Comparison of ENCODE assay signal across 19 mouse cellular contexts in genomic region chr2:109969926-109970532, GRCm38 (mm10). TPM values are rescaled to one million over a fixed set of nuclear protein-coding genes. Genes with fewer than 3 reads are reported as not detected.
A peak's percentile ranks its signal among the peaks of the same experiment; 100 is the strongest.
DNase-seq lines count a peak whose midpoint lies in the region; ATAC-seq and TF ChIP-seq lines count a peak whose summit lies in the region.
"Had no signal": no experiment of that assay in that cellular context is flagged by ENCODE, and none has a peak within 500 bp of the region (broad histone marks: within the 10 kb centered on the region; RNA-seq: fewer than 3 reads in every experiment).

No protein-coding gene starts in this region.

- H3K27me3 ChIP-seq in heart, embryonic 13.5 days (replicated peaks) = no peaks in the 10 kb centered on the region
- H3K27me3 ChIP-seq in kidney, adult 2 months (replicated peaks; ENCODE audit: control insufficient read depth, insufficient read depth, low read length) = no peaks in the 10 kb centered on the region
- no peaks in the 10 kb centered on the region for H3K27me3 ChIP-seq in embryonic facial prominence, embryonic 14.5 days (replicated peaks; ENCODE audit: control insufficient read depth, insufficient read depth, low read length)
- H3K27me3 ChIP-seq: liver, embryonic 12.5 days; lung, embryonic 15.5 days had no signal

- no peak for TF ChIP-seq POLR2A in kidney, adult 2 months (IDR thresholded peaks at IDR 0.05; ENCODE audit: low read depth, low read length)
- TF ChIP-seq POLR2A in olfactory bulb, adult 2 months (IDR thresholded peaks at IDR 0.05; ENCODE audit: insufficient read depth, low read depth, low read length) = no peak

- H3K27ac ChIP-seq in heart, embryonic 13.5 days (replicated peaks) = peak overlapping the region; percentile 56
- H3K27ac ChIP-seq in kidney, adult 2 months (ENCODE audit: insufficient read depth, low read depth, low read length) = peak overlapping the region; percentile 45
- H3K27ac ChIP-seq in embryonic facial prominence, embryonic 14.5 days (replicated peaks; ENCODE audit: low read depth, low read length) = peak overlapping the region; percentile 18; the same call in 1 of the 2 replicates
- peak overlapping the region; percentile 85 for H3K27ac ChIP-seq in olfactory bulb, adult 2 months (ENCODE audit: insufficient read depth, low read depth, low read length)
- H3K27ac ChIP-seq: layer of hippocampus, adult 2 months; liver, embryonic 12.5 days; lung, embryonic 15.5 days; macrophage; midbrain, embryonic 10.5 days had no signal

- no peak for DNase-seq in heart, adult 18-20 months
- DNase-seq in kidney, adult 2 months = peak; percentile 46
- no peak for DNase-seq in kidney, adult 18-20 months
- DNase-seq in embryonic facial prominence, embryonic 14.5 days (ENCODE audit: low spot score) = peak; percentile 69
- DNase-seq in frontal cortex, postnatal 36 days (ENCODE audit: low spot score in 2 of 2) = no peak
- DNase-seq: cerebellum, adult 18-20 months; cerebellum, postnatal 36 days; gastrocnemius, postnatal 14 days; kidney, postnatal 14 days; right cerebral cortex, postnatal 4 days; thymus, postnatal 36 days had no signal

- 40% methylated on average over 10 of the region's 10 CpGs for WGBS in heart, embryonic 13.5 days
- 36% methylated on average over 10 of the region's 10 CpGs for WGBS in kidney, adult 2 months
- WGBS in embryonic facial prominence, embryonic 14.5 days = 50% methylated on average over 10 of the region's 10 CpGs
- WGBS in olfactory bulb, adult 2 months = 56% methylated on average over 10 of the region's 10 CpGs

- no peak for ATAC-seq in heart, embryonic 13.5 days (ENCODE audit: extremely low read depth, insufficient number of reproducible peaks, low FRiP score, low TSS enrichment)
- ATAC-seq in embryonic facial prominence, embryonic 14.5 days (ENCODE audit: low read depth) = peak; percentile 51; the same call in 1 of the 2 replicates
- ATAC-seq: forebrain, embryonic 14.5 days; liver, embryonic 12.5 days had no signal

- no peaks in the 10 kb centered on the region for H3K9me3 ChIP-seq in heart, embryonic 13.5 days
- no peaks in the 10 kb centered on the region for H3K9me3 ChIP-seq in embryonic facial prominence, embryonic 14.5 days (ENCODE audit: control insufficient read depth, low read length)
- H3K9me3 ChIP-seq: liver, embryonic 12.5 days; lung, embryonic 15.5 days; midbrain, embryonic 10.5 days had no signal

- peak overlapping the region; percentile 53 for H3K4me2 ChIP-seq in heart, embryonic 13.5 days
- H3K4me2 ChIP-seq in embryonic facial prominence, embryonic 14.5 days (ENCODE audit: low read depth, low read length) = no peak overlapping the region; the same call in 1 of the 2 replicates
- H3K4me2 ChIP-seq: lung, embryonic 15.5 days had no signal

- TF ChIP-seq CTCF in kidney, adult 2 months (conservative IDR thresholded peaks at IDR 0.05; ENCODE audit: insufficient read depth, insufficient read length, low read depth, low read length) = no peak
- TF ChIP-seq CTCF in olfactory bulb, adult 2 months (IDR thresholded peaks at IDR 0.05; ENCODE audit: insufficient read depth, low read depth, low read length) = no peak

- no peaks in the 10 kb centered on the region for H3K36me3 ChIP-seq in heart, embryonic 13.5 days
- H3K36me3 ChIP-seq in kidney, adult 2 months (ENCODE audit: control insufficient read depth, insufficient read depth, low read length) = no peaks in the 10 kb centered on the region; the same call in 1 of the 2 replicates
- no peaks in the 10 kb centered on the region for H3K36me3 ChIP-seq in embryonic facial prominence, embryonic 14.5 days (ENCODE audit: control insufficient read depth, insufficient read depth, low read length)
- H3K36me3 ChIP-seq: lung, embryonic 15.5 days; midbrain, embryonic 10.5 days had no signal

- peaks cover 44% of the 10 kb centered on the region for H3K4me1 ChIP-seq in heart, embryonic 13.5 days
- peaks cover 37% of the 10 kb centered on the region for H3K4me1 ChIP-seq in kidney, adult 2 months (ENCODE audit: control insufficient read depth, insufficient read depth, low read length)
- peaks cover 34% of the 10 kb centered on the region for H3K4me1 ChIP-seq in embryonic facial prominence, embryonic 14.5 days (ENCODE audit: control insufficient read depth, insufficient read depth, low read length)
- H3K4me1 ChIP-seq in olfactory bulb, adult 2 months (ENCODE audit: control insufficient read depth, insufficient read depth, low read length) = peaks cover 5% of the 10 kb centered on the region
- H3K4me1 ChIP-seq: lung, embryonic 15.5 days had no signal

- H3K9ac ChIP-seq in heart, embryonic 13.5 days = 0 out of 2 replicates have a peak overlapping the region, but pooled peaks have one; percentile 52
- H3K9ac ChIP-seq in embryonic facial prominence, embryonic 14.5 days (ENCODE audit: low read depth, low read length) = no peak overlapping the region
- H3K9ac ChIP-seq: liver, embryonic 12.5 days; lung, embryonic 15.5 days had no signal

- H3K4me3 ChIP-seq in heart, embryonic 13.5 days = peak overlapping the region; percentile 17
- no peak overlapping the region for H3K4me3 ChIP-seq in kidney, adult 2 months (ENCODE audit: insufficient read depth, low read depth, low read length)
- no peak overlapping the region for H3K4me3 ChIP-seq in embryonic facial prominence, embryonic 14.5 days (ENCODE audit: low read depth, low read length)
- H3K4me3 ChIP-seq in olfactory bulb, adult 2 months (ENCODE audit: insufficient read depth, low read depth, low read length) = no peak overlapping the region
- H3K4me3 ChIP-seq: layer of hippocampus, adult 2 months; liver, embryonic 12.5 days; lung, embryonic 15.5 days; midbrain, embryonic 10.5 days had no signal

RNA-seq across cellular contexts. Expression of gene Ccdc34, which starts 47.6 kb away (rescaled TPM):
- polyA plus RNA-seq in heart, embryonic 13.5 days (2015; fragmentation: Nextera tagmentation; extraction: Ambion mirVana) = 25.2 and 27.2 TPM in 2 replicates
- 1 to 10 TPM; 3.8 to 4.1 TPM for total RNA-seq in heart, adult 18-20 months (2021)
- 4.2 and 4.6 TPM in 2 replicates for polyA plus RNA-seq in kidney, adult 2 months (2012; rRNA removed)
- polyA plus RNA-seq in embryonic facial prominence, embryonic 14.5 days (2014; fragmentation: Nextera tagmentation; extraction: Ambion mirVana) = 36.1 and 37.7 TPM in 2 replicates
- polyA plus RNA-seq in olfactory bulb, adult 2 months (2012; ENCODE audit: insufficient read depth, insufficient read length, low replicate concordance, missing spikeins) = not detected in 2 replicates

RNA-seq across cellular contexts. Expression of gene Lgr4, which starts 52.6 kb away (rescaled TPM):
- 9.9 and 10.8 TPM in 2 replicates for polyA plus RNA-seq in heart, embryonic 13.5 days (2015; fragmentation: Nextera tagmentation; extraction: Ambion mirVana)
- total RNA-seq in heart, adult 18-20 months (2021) = 10 to 100 TPM; 23.3 to 23.6 TPM
- 106 and 131 TPM in 2 replicates for polyA plus RNA-seq in kidney, adult 2 months (2012; rRNA removed)
- polyA plus RNA-seq in embryonic facial prominence, embryonic 14.5 days (2014; fragmentation: Nextera tagmentation; extraction: Ambion mirVana) = 24.6 and 25.0 TPM in 2 replicates
- not detected in 2 replicates for polyA plus RNA-seq in olfactory bulb, adult 2 months (2012; ENCODE audit: insufficient read depth, insufficient read length, low replicate concordance, missing spikeins)

Comparison
In these comparisons a context has a peak if more than half of its experiments do, and no peak if none do; other contexts are left out.
1. DNase-seq: peak in kidney, adult 2 months (single experiment) and embryonic facial prominence, embryonic 14.5 days (single experiment); none in heart, adult 18-20 months (0 of 2), kidney, adult 18-20 months (single experiment) and frontal cortex, postnatal 36 days (0 of 2).
2. H3K27ac ChIP-seq: peak in every context shown above with its lines; median percentile 85 in olfactory bulb, adult 2 months; 56 in heart, embryonic 13.5 days; 45 in kidney, adult 2 months; 18 in embryonic facial prominence, embryonic 14.5 days.